Comparison of ENCODE assay signal across 9 mouse cellular contexts in the genomic region with DNA sequence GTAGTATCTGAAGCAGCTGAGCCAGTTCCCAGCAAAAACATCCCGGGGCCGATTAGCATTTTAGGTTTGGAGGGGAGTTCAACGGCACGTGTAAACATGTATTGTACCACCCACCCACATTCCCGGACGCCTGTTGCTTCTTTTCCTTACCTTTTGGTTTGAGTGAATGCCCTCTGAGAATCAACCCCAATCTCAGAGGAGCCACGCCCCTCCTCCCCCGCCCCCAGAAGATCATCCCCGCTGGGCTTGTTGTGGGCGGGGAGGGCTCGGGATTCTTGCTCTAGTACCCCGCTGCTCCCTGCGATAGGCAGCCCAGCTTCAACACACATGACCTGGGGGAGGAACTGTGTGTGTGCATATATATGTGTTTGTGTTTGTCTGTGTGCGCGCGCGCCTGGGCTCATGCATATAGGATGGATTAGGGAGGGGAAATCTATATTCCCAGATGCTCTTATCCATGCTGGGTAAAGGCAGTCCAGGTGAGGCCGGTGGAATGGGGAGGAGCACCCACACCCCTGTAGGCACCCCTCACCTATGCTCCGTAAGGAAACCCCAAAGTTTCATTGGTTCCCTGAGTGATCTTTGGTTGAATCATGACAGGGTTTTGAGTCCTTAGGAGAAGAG. TPM values are rescaled to one million over a fixed set of nuclear protein-coding genes. Genes with fewer than 3 reads are reported as not detected.
DNase-seq lines count a peak whose midpoint lies in the region; ATAC-seq and TF ChIP-seq lines count a peak whose summit lies in the region.
"Had no signal": no experiment of that assay in that cellular context is flagged by ENCODE, and none has a peak within 500 bp of the region (broad histone marks: within the 10 kb centered on the region; RNA-seq: fewer than 3 reads in every experiment).

No protein-coding gene starts in this region.

- peak overlapping the region; percentile 35 for H3K4me2 ChIP-seq in kidney, embryonic 16.5 days (replicated peaks; ENCODE audit: low read depth, low read length)
- peak overlapping the region; percentile 36 for H3K4me2 ChIP-seq in embryonic facial prominence, embryonic 12.5 days (replicated peaks)
- H3K4me2 ChIP-seq in hindbrain, embryonic 16.5 days (ENCODE audit: low read length), result peak overlapping the region; percentile 61
- peak overlapping the region; percentile 44 for H3K4me2 ChIP-seq in midbrain, embryonic 13.5 days (replicated peaks)

- H3K9me3 ChIP-seq in kidney, embryonic 16.5 days (ENCODE audit: low read length), result no peaks in the 10 kb centered on the region
- H3K9me3 ChIP-seq in embryonic facial prominence, embryonic 12.5 days, result no peaks in the 10 kb centered on the region
- no peaks in the 10 kb centered on the region for H3K9me3 ChIP-seq in hindbrain, embryonic 16.5 days (ENCODE audit: control insufficient read depth, low read length)
- H3K9me3 ChIP-seq in midbrain, embryonic 13.5 days, result no peaks in the 10 kb centered on the region

- H3K27me3 ChIP-seq in kidney, embryonic 16.5 days (ENCODE audit: insufficient read depth, low read length), result no peaks in the 10 kb centered on the region
- H3K27me3 ChIP-seq in kidney, adult 2 months (replicated peaks; ENCODE audit: control insufficient read depth, insufficient read depth, low read length), result no peaks in the 10 kb centered on the region
- H3K27me3 ChIP-seq in embryonic facial prominence, embryonic 12.5 days, result 0 out of 2 replicates have a peak, but pooled peaks cover 3% of the 10 kb centered on the region
- no peaks in the 10 kb centered on the region for H3K27me3 ChIP-seq in hindbrain, embryonic 16.5 days (replicated peaks; ENCODE audit: control insufficient read depth, insufficient read depth, low read length)
- peaks cover 18% of the 10 kb centered on the region for H3K27me3 ChIP-seq in midbrain, embryonic 13.5 days

- H3K4me1 ChIP-seq in kidney, embryonic 16.5 days (ENCODE audit: insufficient read depth, low read length), result 0 out of 2 replicates have a peak, but pooled peaks cover 5% of the 10 kb centered on the region
- no peaks in the 10 kb centered on the region for H3K4me1 ChIP-seq in kidney, adult 2 months (ENCODE audit: control insufficient read depth, insufficient read depth, low read length)
- H3K4me1 ChIP-seq in embryonic facial prominence, embryonic 12.5 days, result peaks cover 5% of the 10 kb centered on the region
- H3K4me1 ChIP-seq in hindbrain, embryonic 16.5 days (ENCODE audit: control insufficient read depth, insufficient read depth, low read depth, low read length), result peaks cover 5% of the 10 kb centered on the region
- peaks cover 6% of the 10 kb centered on the region for H3K4me1 ChIP-seq in midbrain, embryonic 13.5 days (replicated peaks)

- 6% methylated on average over 19 of the region's 19 CpGs for WGBS in kidney, embryonic 16.5 days
- 9% methylated on average over 19 of the region's 19 CpGs for WGBS in kidney, adult 2 months
- WGBS in embryonic facial prominence, embryonic 12.5 days, result 6% methylated on average over 19 of the region's 19 CpGs
- 6% methylated on average over 19 of the region's 19 CpGs for WGBS in hindbrain, embryonic 16.5 days
- WGBS in midbrain, embryonic 13.5 days, result 5% methylated on average over 19 of the region's 19 CpGs

- no peak for TF ChIP-seq POLR2A in kidney, adult 2 months (IDR thresholded peaks at IDR 0.05; ENCODE audit: low read depth, low read length)

- H3K36me3 ChIP-seq in kidney, embryonic 16.5 days (ENCODE audit: insufficient read depth, low read length), result no peaks in the 10 kb centered on the region
- no peaks in the 10 kb centered on the region for H3K36me3 ChIP-seq in kidney, adult 2 months (ENCODE audit: control insufficient read depth, insufficient read depth, low read length)
- H3K36me3 ChIP-seq in embryonic facial prominence, embryonic 12.5 days, result no peaks in the 10 kb centered on the region
- no peaks in the 10 kb centered on the region for H3K36me3 ChIP-seq in hindbrain, embryonic 16.5 days (ENCODE audit: control insufficient read depth, insufficient read depth, low read length)
- no peaks in the 10 kb centered on the region for H3K36me3 ChIP-seq in midbrain, embryonic 13.5 days

- no peak for DNase-seq in kidney, adult 2 months
- DNase-seq in gastrocnemius, postnatal 4 days (ENCODE audit: low spot score in 2 of 2), result no peak
- DNase-seq in layer of hippocampus, postnatal 10 days (ENCODE audit: low spot score in 2 of 2), result no peak

- peak overlapping the region; percentile 7; the same call in 1 of the 2 replicates for H3K4me3 ChIP-seq in kidney, embryonic 16.5 days (ENCODE audit: low read length)
- H3K4me3 ChIP-seq in kidney, adult 2 months (ENCODE audit: insufficient read depth, low read depth, low read length), result no peak overlapping the region
- H3K4me3 ChIP-seq in embryonic facial prominence, embryonic 12.5 days, result no peak overlapping the region
- H3K4me3 ChIP-seq in hindbrain, embryonic 16.5 days (ENCODE audit: low read length), result peak overlapping the region; percentile 27
- peak overlapping the region; percentile 19; the same call in 1 of the 2 replicates for H3K4me3 ChIP-seq in midbrain, embryonic 13.5 days (replicated peaks)

- TF ChIP-seq CTCF in kidney, adult 2 months (conservative IDR thresholded peaks at IDR 0.05; ENCODE audit: insufficient read depth, insufficient read length, low read depth, low read length), result no peak

- no peak overlapping the region for H3K27ac ChIP-seq in kidney, embryonic 16.5 days (ENCODE audit: low read length)
- no peak overlapping the region for H3K27ac ChIP-seq in kidney, adult 2 months (ENCODE audit: insufficient read depth, low read depth, low read length)
- no peak overlapping the region for H3K27ac ChIP-seq in embryonic facial prominence, embryonic 12.5 days
- no peak overlapping the region for H3K27ac ChIP-seq in hindbrain, embryonic 16.5 days (ENCODE audit: low read depth, low read length)
- no peak overlapping the region for H3K27ac ChIP-seq in midbrain, embryonic 13.5 days

- ATAC-seq in kidney, embryonic 16.5 days (ENCODE audit: low FRiP score, low TSS enrichment), result 0 out of 2 replicates have a peak, but pooled peaks have one; percentile 28
- ATAC-seq in embryonic facial prominence, embryonic 12.5 days (ENCODE audit: insufficient number of reproducible peaks, insufficient read depth, low FRiP score, low TSS enrichment), result no peak
- peak; percentile 72; the same call in 1 of the 2 replicates for ATAC-seq in hindbrain, embryonic 16.5 days
- ATAC-seq in midbrain, embryonic 13.5 days, result peak; percentile 62; the same call in 1 of the 2 replicates
- no peak for ATAC-seq in inflammation-experienced regulatory T-cells, adult 6 months

- no peak overlapping the region for H3K9ac ChIP-seq in kidney, embryonic 16.5 days (replicated peaks; ENCODE audit: low read length)
- H3K9ac ChIP-seq in embryonic facial prominence, embryonic 12.5 days, result no peak overlapping the region
- peak overlapping the region; percentile 53 for H3K9ac ChIP-seq in hindbrain, embryonic 16.5 days (ENCODE audit: low read depth, low read length)
- H3K9ac ChIP-seq in midbrain, embryonic 13.5 days (replicated peaks), result 0 out of 2 replicates have a peak overlapping the region, but pooled peaks have one; percentile 28

RNA-seq across cellular contexts. Expression of a gene that starts 6.4 kb away (rescaled TPM):
- polyA plus RNA-seq in kidney, embryonic 16.5 days (2015; fragmentation: Nextera tagmentation; extraction: Ambion mirVana), result 83.5 and 92.1 TPM in 2 replicates
- 89.2 and 97.9 TPM in 2 replicates for polyA plus RNA-seq in kidney, adult 2 months (2012; rRNA removed)
- polyA plus RNA-seq in embryonic facial prominence, embryonic 12.5 days (2016; fragmentation: Nextera tagmentation; extraction: Ambion mirVana), result 73.2 and 73.7 TPM in 2 replicates
- polyA plus RNA-seq in hindbrain, embryonic 16.5 days (2015; fragmentation: Nextera tagmentation; extraction: Ambion mirVana), result 45.1 and 51.3 TPM in 2 replicates
- polyA plus RNA-seq in midbrain, embryonic 13.5 days (2015; fragmentation: Nextera tagmentation; extraction: Ambion mirVana), result 54.7 and 55.5 TPM in 2 replicates
- 10 to 100 TPM; 29.8 to 31.1 TPM for total RNA-seq in gastrocnemius, postnatal 4 days (2021)
- 10 to 100 TPM; 41.7 to 44.3 (median 43.6) TPM for polyA plus RNA-seq in inflammation-experienced regulatory T-cells, adult 6 months (2017; shearing (Covaris generic))
- 10 to 100 TPM; 22.8 to 26.9 TPM for total RNA-seq in layer of hippocampus, postnatal 10 days (2021)

RNA-seq across cellular contexts. Expression of a gene that starts 52.4 kb away (rescaled TPM):
- not detected in 2 replicates for polyA plus RNA-seq in kidney, embryonic 16.5 days (2015; fragmentation: Nextera tagmentation; extraction: Ambion mirVana)
- polyA plus RNA-seq in kidney, adult 2 months (2012; rRNA removed), result 0.31 TPM in 1 of 2 replicates, not detected in the other
- polyA plus RNA-seq in embryonic facial prominence, embryonic 12.5 days (2016; fragmentation: Nextera tagmentation; extraction: Ambion mirVana), result not detected in 2 replicates
- polyA plus RNA-seq in hindbrain, embryonic 16.5 days (2015; fragmentation: Nextera tagmentation; extraction: Ambion mirVana), result not detected in 2 replicates
- not detected in 2 replicates for polyA plus RNA-seq in midbrain, embryonic 13.5 days (2015; fragmentation: Nextera tagmentation; extraction: Ambion mirVana)
- 10 to 100 TPM; 43.7 to 44.3 TPM for total RNA-seq in gastrocnemius, postnatal 4 days (2021)
- polyA plus RNA-seq in inflammation-experienced regulatory T-cells, adult 6 months (2017; shearing (Covaris generic)), result not detected
- not detected for total RNA-seq in layer of hippocampus, postnatal 10 days (2021)
- total RNA-seq: neutrophil, adult 5-6 weeks had no signal

Comparison
In these comparisons a context has a peak if more than half of its experiments do, and no peak if none do; other contexts are left out.
1. H3K4me3 ChIP-seq: peak in kidney, embryonic 16.5 days (single experiment), hindbrain, embryonic 16.5 days (single experiment) and midbrain, embryonic 13.5 days (single experiment); none in kidney, adult 2 months (single experiment) and embryonic facial prominence, embryonic 12.5 days (single experiment).
2. ATAC-seq: peak in kidney, embryonic 16.5 days (single experiment), hindbrain, embryonic 16.5 days (single experiment) and midbrain, embryonic 13.5 days (single experiment); none in embryonic facial prominence, embryonic 12.5 days (single experiment) and inflammation-experienced regulatory T-cells, adult 6 months (single experiment).
3. H3K9ac ChIP-seq: peak in hindbrain, embryonic 16.5 days (single experiment) and midbrain, embryonic 13.5 days (single experiment); none in kidney, embryonic 16.5 days (single experiment) and embryonic facial prominence, embryonic 12.5 days (single experiment).
4. Peak in every context shown above with its lines, with median percentiles within 50 percentile points of each other: H3K4me2 ChIP-seq.